Mouse (Mus musculus) heart, postnatal 4 days (tissue): ENCODE measurements around the gene Zfp52. TPM values are rescaled to one million over a fixed set of nuclear protein-coding genes. Genes with fewer than 3 reads are reported as not detected.

Experiments used
- DNase-seq: peaks from one replicate; pipeline ENCODE4 v3.0.0; 2021
- total RNA-seq, 2 experiments: library from RNA; stranded (reverse); gene quantifications; 2 replicates each; pipeline ENCODE4 v1.2.3; 2021

Gene Zfp52
- total RNA-seq, 2 experiments from 2014 or later = 6.7 to 7.6 TPM

DNA sequence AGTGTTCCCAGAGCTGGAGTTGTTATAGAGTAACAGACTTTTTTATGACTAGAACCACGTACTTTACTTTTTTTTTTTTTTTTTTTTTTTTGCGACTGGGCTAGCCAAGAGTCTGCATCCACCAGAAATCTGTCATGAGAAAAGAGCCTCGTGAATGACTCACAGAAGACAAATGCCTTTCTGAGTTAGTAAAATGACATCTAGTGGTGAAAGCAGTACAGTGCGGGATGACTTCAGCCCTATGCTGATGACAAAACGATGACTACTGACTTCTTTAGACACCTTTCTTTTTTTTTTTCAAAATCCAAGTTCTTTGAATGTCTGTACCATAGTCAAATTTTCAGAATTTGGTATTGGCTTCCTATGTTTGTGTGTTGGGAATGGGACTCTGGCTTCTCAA, 30.9 kb downstream of the Zfp52 start:
- DNase-seq = peak; percentile 48

DNA sequence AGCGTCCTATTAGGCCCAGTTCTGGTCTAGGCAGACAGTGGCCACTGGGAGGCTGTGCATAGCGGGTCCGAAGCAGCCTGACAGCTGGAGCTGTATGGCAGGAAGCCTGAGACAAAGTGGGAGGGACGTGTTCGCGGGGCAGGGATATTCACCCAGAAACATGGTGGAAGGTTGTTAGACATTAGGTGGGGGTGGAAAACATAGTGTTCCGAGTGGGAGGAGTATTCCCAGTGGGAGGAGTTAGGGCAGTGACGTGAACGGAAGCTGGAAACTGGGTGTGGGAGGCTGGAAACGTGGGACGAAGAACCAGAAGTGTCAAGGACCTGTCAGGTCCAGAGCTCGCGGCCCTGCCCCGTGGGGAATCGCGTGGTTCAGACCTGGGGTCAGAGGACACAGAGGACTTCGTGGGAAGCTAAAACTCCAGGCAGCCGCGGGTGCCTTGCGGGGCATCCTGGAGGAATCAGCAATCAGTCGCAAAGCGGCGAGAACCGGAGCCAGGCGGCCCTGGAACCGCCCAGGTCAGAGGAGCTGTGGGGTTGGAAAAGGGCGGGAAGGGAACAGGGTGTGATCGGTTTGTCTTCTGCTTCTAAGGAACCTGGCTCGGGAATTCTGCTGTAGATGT, 31.5 kb downstream of the Zfp52 start, which contains the start of gene Zfp948:
Gene Zfp948, plus strand, starts transcription at position 281 of the 622 bp plus-strand sequence.
- DNase-seq = peak; percentile 90

DNA sequence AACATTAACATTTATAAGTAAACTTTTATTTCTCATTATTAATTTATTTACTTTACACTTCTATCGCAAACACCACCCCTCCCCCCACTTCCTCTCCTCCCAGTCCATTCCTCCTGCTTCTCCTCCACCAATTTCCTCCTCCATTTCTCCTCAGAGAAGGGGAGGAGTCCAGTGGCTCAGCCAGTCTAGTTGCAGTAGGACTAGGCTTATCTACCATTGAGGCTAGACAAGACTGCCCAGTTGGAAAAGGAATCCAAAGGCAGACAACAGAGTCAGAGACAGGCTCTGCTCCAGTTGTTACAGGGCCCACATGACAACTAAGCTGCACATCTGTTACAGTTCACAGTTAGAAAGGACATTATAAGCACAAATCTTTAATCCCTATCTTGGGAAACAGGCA, 32.4 kb downstream of the Zfp52 start:
- DNase-seq = peak; percentile 31

DNA sequence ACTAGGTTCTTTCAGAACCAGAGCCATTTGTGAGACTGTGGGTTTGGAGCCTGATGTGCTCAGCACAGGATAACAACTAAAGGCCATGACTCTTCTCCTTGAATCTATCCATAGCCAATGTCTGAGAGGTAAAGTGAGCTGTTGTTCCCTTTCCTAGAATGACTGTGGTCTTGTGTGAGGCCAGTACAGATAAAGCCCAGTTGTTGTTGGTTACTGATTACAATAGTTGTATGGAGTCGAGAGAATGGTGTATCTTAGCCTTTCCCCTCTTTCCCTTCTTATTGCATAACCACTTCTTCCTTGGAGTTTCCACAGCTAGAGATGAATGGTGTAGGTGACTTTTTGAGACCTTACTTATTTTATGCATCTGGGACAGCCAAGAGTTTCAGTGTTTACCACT, 43.7 kb downstream of the Zfp52 start:
- no peak for DNase-seq

DNA sequence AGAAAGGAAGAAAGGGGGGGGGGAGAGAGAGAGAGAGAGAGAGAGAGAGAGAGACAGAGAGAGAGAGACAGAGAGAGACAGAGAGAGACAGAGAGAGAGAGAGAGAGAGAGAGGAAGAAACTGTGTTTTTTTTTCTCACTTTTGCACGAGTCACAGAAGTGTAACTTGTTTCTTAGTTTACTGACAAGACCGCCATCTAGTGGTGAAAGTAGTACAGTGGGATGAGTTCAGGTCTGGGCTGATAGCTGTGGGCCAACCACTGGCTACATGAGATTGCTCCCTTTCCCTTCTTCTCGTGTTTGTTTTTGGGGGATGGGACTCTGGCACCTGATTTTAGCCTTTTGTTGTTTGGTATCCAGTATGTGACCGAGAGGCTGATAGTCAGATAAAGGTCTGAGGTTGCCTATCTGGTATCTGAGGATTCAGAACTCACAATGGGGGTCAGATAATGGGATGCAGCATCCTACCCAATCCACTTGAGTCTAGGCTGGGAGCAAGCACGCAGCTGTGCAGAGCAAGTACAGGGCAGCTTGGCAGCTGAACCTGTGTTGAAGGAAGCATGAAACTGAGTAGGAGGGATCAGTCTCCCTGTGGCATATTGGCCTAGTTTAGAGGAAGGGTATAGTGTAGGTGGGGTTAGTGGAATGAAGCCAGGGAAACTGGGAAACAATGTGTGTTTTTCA, 44.3 kb downstream of the Zfp52 start:
- peak; percentile 55 for DNase-seq

DNA sequence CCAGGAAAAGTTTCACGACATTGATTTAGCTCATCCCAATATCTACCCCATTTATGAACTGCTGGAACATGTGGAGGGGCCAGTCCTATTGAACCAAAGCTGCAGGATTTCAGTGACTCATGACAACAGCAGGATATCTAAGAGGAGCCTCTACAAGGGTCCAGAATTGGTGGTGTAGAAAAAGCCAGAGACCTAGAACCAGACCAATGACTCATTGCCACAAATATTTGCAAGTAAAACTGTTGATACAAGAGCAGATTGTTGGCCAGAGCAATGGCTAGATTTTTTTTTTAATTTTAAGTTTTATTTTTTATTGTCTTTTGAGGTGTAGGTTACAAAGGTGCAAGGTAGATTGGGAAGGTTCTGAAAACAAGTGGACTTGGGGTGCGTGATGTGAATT, 50.2 kb downstream of the Zfp52 start:
- no peak for DNase-seq

Other genes starting within 250 kb of the Zfp52 start
- gene Vmn1r237, start 223.7 kb upstream of the Zfp52 start, total RNA-seq = not detected
- 1 to 10 TPM; 1.1 TPM for gene Zfp677, start 151.8 kb upstream of the Zfp52 start, total RNA-seq
- gene Zfp54, start 112.3 kb upstream of the Zfp52 start, total RNA-seq = 1 to 10 TPM; 1.3 to 2.1 TPM
- gene Zfp51, start 85.2 kb upstream of the Zfp52 start, total RNA-seq = 1 to 10 TPM; 5.1 to 5.3 TPM
- 1 to 10 TPM; 2.6 to 3.0 TPM for gene Zfp53, start 46.5 kb upstream of the Zfp52 start, total RNA-seq
- gene Zfp948, start 31.5 kb downstream of the Zfp52 start, total RNA-seq = 10 to 100 TPM; 11.0 to 12.7 TPM
- 1 to 10 TPM; 3.5 to 3.9 TPM for gene Zfp983, start 115.1 kb downstream of the Zfp52 start, total RNA-seq
- gene Gm10226, start 156.3 kb downstream of the Zfp52 start, total RNA-seq = 1 to 10 TPM; 3.2 to 4.9 TPM
- 1 to 10 TPM; 3.8 to 4.0 TPM for gene Zfp760, start 172.2 kb downstream of the Zfp52 start, total RNA-seq
- 1 to 10 TPM; 8.1 to 8.6 TPM for gene Zfp229, start 195.3 kb downstream of the Zfp52 start, total RNA-seq